Mouse (Mus musculus): Measurements from ENCODE around the gene Gm20696.

GRCm38 (mm10) chr6:99617867-99618266 lies 48.7 kb downstream of the Gm20696 start:
- no peak for TF ChIP-seq CTCF (IDR thresholded peaks at IDR 0.05; ENCODE audit: low read depth)
- TF ChIP-seq EP300 (IDR thresholded peaks at IDR 0.05; ENCODE audit: low read depth), result no peak

All from liver, embryonic 14.5 days (tissue).